Mouse (Mus musculus) megakaryocyte-erythroid progenitor cell, adult 5-6 weeks (primary cell): ENCODE data around the gene Stk11ip. TPM values are rescaled to one million over a fixed set of nuclear protein-coding genes. Genes with fewer than 3 reads are reported as not detected.

Source experiments
- ATAC-seq: replicated peaks from 2 replicates; pipeline ENCODE4 v1.8.0; 2016; ENCODE audit warnings: mild to moderate bottlenecking, inconsistent platforms; ENCODE audit not compliant: severe bottlenecking, poor library complexity, low FRiP score, low TSS enrichment
- total RNA-seq, 2 experiments: library from RNA; stranded (forward) in 1 of 2; stranded (reverse) in 1 of 2; fragments of 200-1000, 215-1000 nt in 1 of 2; fragments of >200 nt in 1 of 2; fragmentation: Nextera tagmentation in 1 of 2; gene quantifications; 2 replicates each; pipeline ENCODE4 v1.2.3; 2014 to 2017

Gene Stk11ip
- total RNA-seq (2014; fragmentation: Nextera tagmentation) (12.1 and 17.6 TPM in 2 replicates), total RNA-seq (2017) (6.9 and 11.9 TPM in 2 replicates)

- peak; percentile 98 for ATAC-seq
These were observed at the start of gene Stk11ip for GRCm38 (mm10) chr1:75521321-75522031. Gene Stk11ip, plus strand, starts transcription at chr1:75521529.

- no peak for ATAC-seq
These were observed 44.9 kb upstream of the Stk11ip start for GRCm38 (mm10) chr1:75476441-75476840.

- ATAC-seq = peak; percentile 49
These were observed 43.9 kb upstream of the Stk11ip start for GRCm38 (mm10) chr1:75477264-75477965.

GRCm38 (mm10) chr1:75477966-75478290, 43.4 kb upstream of the Stk11ip start:
- no peak for ATAC-seq

DNA sequence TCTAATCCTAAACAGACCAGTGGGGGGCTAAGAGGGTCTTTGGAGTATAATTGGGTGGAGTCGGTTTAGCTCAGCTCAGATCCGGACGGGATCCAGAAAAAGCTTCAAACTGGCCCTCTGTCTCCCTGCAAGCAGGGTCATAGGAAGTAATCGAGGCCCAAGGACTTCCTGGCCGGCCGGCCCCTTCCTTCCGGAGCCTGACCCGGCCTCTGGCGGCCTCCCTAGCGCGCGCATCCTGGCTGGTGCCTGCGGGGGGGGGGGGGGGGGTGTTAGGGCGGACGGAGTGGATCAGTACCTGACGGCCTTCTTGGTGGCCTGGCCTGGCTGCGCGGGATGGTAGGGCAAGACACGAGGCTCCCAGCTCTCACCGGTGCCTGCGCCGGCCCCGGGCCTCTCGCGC, 42.8 kb upstream of the Stk11ip start:
- ATAC-seq = no peak

- peak; percentile 82 for ATAC-seq
These were observed 42.3 kb upstream of the Stk11ip start, which contains the start of the genes Chpf and Tmem198 for GRCm38 (mm10) chr1:75478916-75479634. Gene Chpf, minus strand, starts transcription at chr1:75479307. Gene Tmem198, plus strand, starts transcription at chr1:75479532.

DNA sequence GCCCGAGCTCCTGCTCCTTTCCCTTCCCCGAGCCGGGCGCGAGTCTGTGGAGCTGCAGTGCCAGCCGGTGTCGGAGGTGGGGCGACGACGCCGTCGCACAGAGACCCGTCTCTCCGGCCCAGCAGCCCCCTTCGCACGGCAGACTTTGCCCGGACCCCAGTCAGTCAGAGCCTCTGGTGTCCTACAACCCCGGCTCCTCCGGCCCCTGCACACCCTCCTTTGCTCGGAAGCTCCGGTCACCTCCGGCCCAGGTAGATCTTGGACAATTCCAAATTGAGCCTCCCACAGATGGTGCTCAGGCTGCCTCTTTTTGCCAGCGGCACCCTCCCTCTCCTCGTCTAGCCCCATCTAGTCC, 41.7 kb upstream of the Stk11ip start:
- no peak for ATAC-seq

DNA sequence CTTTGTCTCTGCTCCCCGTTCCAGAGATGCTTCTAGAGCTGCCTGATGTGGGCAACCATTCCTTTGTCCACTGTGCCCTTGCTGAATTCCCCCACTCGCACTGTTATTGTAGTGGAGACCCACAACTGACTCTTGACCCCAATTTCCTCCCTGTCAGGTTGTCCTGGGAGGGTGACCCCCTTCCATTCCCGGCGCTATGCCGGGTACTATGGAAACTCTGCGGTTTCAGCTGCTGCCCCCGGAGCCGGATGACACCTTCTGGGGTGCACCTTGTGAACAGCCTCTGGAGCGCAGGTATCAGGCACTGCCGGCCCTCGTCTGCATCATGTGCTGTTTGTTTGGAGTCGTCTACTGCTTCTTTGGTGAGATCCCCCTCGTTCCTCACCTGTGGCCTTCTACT, 41.3 kb upstream of the Stk11ip start:
- no peak for ATAC-seq

- no peak for ATAC-seq
These were observed 40.6 kb upstream of the Stk11ip start for GRCm38 (mm10) chr1:75480735-75481134.

DNA sequence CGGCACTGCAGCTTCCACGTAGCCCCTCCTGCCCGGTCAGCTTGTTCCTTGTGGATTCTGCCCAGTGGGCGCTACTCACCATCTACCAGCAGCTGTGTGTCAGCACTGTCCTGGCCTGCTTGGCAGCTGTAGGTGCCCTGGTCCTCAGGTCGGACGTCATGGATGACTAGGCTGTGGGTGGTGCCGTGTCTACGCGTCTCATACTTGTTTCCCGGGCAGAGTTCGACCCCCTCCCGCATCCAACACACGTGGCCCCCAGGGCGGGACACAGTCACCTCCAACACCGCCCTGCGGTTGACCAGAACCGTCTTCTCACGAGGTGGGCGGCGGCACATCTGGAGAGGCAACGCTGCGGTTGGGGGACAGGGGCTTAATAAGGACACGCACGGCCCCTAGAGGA, 34.8 kb upstream of the Stk11ip start:
- no peak for ATAC-seq

GRCm38 (mm10) chr1:75487040-75487404, 34.3 kb upstream of the Stk11ip start:
- no peak for ATAC-seq

DNA sequence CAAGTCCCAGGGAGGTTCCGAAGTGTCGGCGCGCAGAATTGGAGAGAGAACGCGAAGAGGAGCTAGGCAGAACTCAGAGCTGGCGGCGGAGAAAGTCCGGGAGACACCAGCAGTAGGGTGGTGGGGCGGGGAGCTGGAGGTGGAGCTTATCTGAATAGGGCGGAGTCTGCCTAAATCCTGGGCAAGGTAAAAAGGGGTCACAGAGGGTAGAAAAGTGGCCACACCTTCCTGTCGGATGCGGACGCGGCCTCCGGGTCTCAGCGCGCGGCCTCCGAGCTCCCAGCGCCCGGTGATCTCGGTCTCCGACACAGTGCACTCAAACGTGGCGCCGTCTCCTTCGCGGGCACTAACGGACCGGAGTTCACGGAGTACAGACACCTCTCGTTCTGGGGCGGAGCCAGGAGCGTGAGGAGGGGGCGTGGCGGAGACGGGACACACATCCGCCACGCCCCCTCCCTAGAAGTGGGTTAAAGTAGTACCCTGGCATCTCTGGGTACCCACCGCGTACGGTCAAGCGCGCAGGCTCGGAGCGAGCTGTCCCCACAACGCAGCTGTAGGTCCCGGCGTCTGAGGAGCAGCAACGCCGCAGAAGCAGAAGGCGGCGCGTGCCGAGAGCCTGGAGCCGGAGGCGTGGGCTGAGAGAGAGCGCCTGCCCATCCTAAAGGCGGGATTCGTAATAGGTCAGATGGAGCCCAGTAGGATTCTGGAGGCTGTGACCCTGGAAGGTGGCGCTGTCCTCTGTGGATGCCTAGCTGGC, 33.7 kb upstream of the Stk11ip start:
- peak; percentile 57 for ATAC-seq

- no peak for ATAC-seq
These were observed 30.4 kb upstream of the Stk11ip start for GRCm38 (mm10) chr1:75490785-75491551.

- ATAC-seq = no peak
These were observed 28.7 kb upstream of the Stk11ip start for GRCm38 (mm10) chr1:75492579-75493170.

GRCm38 (mm10) chr1:75494878-75495548, 26.3 kb upstream of the Stk11ip start:
- peak; percentile 73 for ATAC-seq

DNA sequence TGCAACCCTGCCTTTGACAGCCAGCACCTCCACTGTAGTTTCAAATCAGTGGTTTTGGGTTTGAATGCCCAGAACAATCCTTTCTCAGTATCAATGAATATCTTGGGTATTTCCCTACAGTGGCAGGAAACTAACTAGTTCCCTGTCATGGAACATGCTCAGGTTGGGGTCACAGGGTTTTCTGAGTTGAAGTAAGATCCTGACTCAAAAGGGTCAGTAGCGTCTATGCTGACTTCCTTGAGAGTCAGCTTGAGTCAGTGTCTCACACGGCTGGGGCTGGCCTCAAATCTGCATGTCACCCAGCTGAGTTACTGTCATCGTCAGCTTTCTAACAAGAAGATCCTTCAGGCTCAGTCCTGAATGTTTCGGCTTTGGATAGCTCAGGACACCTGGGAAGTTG, 22.4 kb upstream of the Stk11ip start:
- ATAC-seq = no peak

GRCm38 (mm10) chr1:75499441-75499840, 21.9 kb upstream of the Stk11ip start:
- ATAC-seq = no peak

DNA sequence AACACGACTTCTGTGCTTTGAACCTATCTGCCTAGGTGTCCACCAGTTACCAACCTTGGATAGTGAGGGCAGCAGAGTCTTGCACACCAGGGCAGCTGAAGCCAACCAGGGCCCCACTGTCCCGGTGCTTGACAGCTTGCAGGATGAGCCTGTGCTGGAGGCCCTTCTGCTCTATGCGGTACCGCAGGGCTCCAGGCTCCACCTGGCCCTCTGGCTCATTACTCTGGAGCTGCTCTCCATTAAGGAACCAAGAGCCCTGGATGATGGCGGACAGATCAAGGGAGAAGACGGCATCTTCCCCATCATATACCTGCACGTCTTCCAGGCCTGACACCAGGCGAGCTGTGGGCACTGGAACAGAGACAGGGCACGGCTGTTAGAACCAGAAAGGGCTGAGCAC, 19.4 kb upstream of the Stk11ip start:
- ATAC-seq = no peak
